Mouse (Mus musculus): ENCODE measurements around the gene Cul1.

GRCm38 (mm10) chr6:47455843-47456242, 2.6 kb downstream of the Cul1 start:
- TF ChIP-seq NELFE (IDR thresholded peaks at IDR 0.05; ENCODE audit: low read depth, low read length) = no peak
- TF ChIP-seq CTCF (conservative IDR thresholded peaks at IDR 0.05 in 1 of 2, IDR thresholded peaks at IDR 0.05 in 1 of 2; ENCODE audit: low read depth in 2 of 2, low read length in 2 of 2) = no peak
- TF ChIP-seq ZNF384 (IDR thresholded peaks at IDR 0.05; ENCODE audit: low read depth, low read length) = no peak
- TF ChIP-seq POLR2A (IDR thresholded peaks at IDR 0.05; ENCODE audit: low read depth, low read length) = no peak
- no peak for TF ChIP-seq GABPA (IDR thresholded peaks at IDR 0.05; ENCODE audit: insufficient replicate concordance, low read depth, low read length)
- no peak for TF ChIP-seq MAX (IDR thresholded peaks at IDR 0.05; ENCODE audit: low read length)
- no peak for TF ChIP-seq USF2 (conservative IDR thresholded peaks at IDR 0.05; ENCODE audit: low read depth, low read length)
- no peak for TF ChIP-seq ZKSCAN1 (IDR thresholded peaks at IDR 0.05; ENCODE audit: borderline replicate concordance, low read depth, low read length)
- TF ChIP-seq ELF1 (IDR thresholded peaks at IDR 0.05; ENCODE audit: low read depth, low read length) = no peak
- TF ChIP-seq ZC3H11A (IDR thresholded peaks at IDR 0.05; ENCODE audit: low read depth, low read length) = no peak
- no peak for TF ChIP-seq ETS1 (conservative IDR thresholded peaks at IDR 0.05; ENCODE audit: low read depth, low read length)
- no peak for TF ChIP-seq SMC3 (IDR thresholded peaks at IDR 0.05; ENCODE audit: low read depth, low read length)
- no peak for TF ChIP-seq KAT2A (IDR thresholded peaks at IDR 0.05; ENCODE audit: insufficient replicate concordance, low read length)
- no peak for TF ChIP-seq TBP (conservative IDR thresholded peaks at IDR 0.05; ENCODE audit: low read depth, low read length)

Measured in CH12.LX (cell line).